Mouse (Mus musculus) liver, adult 2 months (tissue): Measurements from ENCODE around the gene Fstl3.

Source experiments
- CTCF ChIP-seq: fragments of 200-500 bp; IDR thresholded peaks from 2 replicates; pipeline ENCODE4 v1.5.1; 2011; ENCODE audit warnings: low read depth, low read length, control low read depth
- POLR2A ChIP-seq: fragments of 200-500 bp; IDR thresholded peaks from 2 replicates; pipeline ENCODE4 v1.6.1; 2011; ENCODE audit warnings: low read length, control low read depth; ENCODE audit not compliant: insufficient read depth; ENCODE audit errors: extremely low read depth

GRCm38 (mm10) chr10:79778006-79778405 is 934 bp downstream of the Fstl3 start:
- TF ChIP-seq CTCF = no peak
- TF ChIP-seq POLR2A = no peak
